Mouse (Mus musculus): ENCODE measurements around the gene Dpp6. TPM values are rescaled to one million over a fixed set of nuclear protein-coding genes. Genes with fewer than 3 reads are reported as not detected.

The Dpp6 gene
- polyA plus RNA-seq, 1 experiment from 2014 or later: 7.1 TPM

DNA sequence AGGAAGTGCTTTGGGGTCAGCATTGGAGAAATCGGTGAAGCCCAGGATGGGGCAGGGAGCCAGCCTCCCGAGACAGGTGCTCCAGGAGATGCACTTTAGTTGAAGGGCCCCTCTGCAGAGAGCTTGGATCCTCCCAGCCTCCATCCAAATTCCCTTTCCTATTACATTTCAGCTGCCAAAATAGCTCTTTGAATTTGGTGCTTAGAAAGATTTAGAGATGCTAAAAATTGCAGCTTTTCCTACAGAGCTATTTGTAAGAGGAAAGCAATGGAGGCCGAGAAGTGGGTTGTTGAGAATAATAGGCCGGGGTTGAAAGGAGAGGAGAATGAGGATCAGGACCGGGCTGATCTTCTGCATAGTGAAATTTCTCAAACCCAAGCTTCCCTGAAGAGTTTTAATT, 107.5 kb downstream of the Dpp6 start:
- 84% methylated on average over 5 of the region's 5 CpGs for WGBS
- no peak overlapping the region for H3K4me2 ChIP-seq (ENCODE audit: low read depth, low read length, severe bottlenecking)
- no peaks in the 10 kb centered on the region for H3K36me3 ChIP-seq (ENCODE audit: control insufficient read depth, insufficient read depth, low read length)
- no peaks in the 10 kb centered on the region for H3K4me1 ChIP-seq (replicated peaks; ENCODE audit: control insufficient read depth, insufficient read depth, low read length)
- no peaks in the 10 kb centered on the region for H3K9me3 ChIP-seq (ENCODE audit: control insufficient read depth, low read length)
- H3K27me3 ChIP-seq (ENCODE audit: control insufficient read depth, insufficient read depth, low read length): no peaks in the 10 kb centered on the region
- ATAC-seq (replicated peaks; ENCODE audit: low FRiP score) (no peak), DNase-seq (ENCODE audit: low spot score) (no peak)
- H3K27ac ChIP-seq (ENCODE audit: low read depth, low read length): no peak overlapping the region
- H3K4me3 ChIP-seq (ENCODE audit: low read depth, low read length): no peak overlapping the region
- no peak overlapping the region for H3K9ac ChIP-seq (ENCODE audit: low read length)

DNA sequence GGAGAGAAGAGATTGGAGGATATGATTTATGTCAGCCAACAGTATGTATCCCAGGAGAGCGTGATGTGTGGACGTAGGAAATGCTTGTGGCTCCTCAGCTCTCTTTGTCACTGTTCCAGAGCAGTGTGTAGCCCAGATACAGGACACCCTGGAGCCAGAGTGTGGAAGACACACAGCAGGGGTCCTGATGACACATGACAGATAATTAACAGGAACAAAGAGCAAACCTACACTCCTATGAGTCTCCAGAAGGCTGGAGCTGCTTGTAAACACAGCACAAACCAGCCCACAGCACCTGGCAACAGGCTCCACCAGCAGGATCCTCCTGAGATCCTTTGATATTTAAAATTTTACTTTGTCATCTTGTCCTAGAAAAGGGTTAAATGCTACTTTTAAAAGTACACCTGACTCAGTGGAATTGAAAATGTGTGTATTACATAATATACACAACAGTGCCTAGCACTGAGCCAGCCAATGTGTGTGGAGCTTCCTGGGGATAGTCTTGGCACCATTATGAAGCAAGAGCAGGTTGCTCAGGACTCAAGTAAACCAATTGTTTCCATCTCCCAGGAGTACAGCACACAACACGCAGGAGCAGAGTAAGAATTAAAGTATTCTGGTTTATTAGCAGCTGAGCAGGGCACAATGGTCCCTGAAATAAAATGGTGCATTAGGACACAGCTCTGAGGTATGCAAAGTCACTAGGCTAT, 115.6 kb downstream of the Dpp6 start:
- no peak overlapping the region for H3K9ac ChIP-seq (ENCODE audit: low read length)
- 58% methylated on average over 3 of the region's 3 CpGs for WGBS
- no peak overlapping the region for H3K27ac ChIP-seq (ENCODE audit: low read depth, low read length)
- DNase-seq (ENCODE audit: low spot score): no peak
- no peaks in the 10 kb centered on the region for H3K4me1 ChIP-seq (replicated peaks; ENCODE audit: control insufficient read depth, insufficient read depth, low read length)
- ATAC-seq (replicated peaks; ENCODE audit: low FRiP score): no peak
- H3K4me2 ChIP-seq (ENCODE audit: low read depth, low read length, severe bottlenecking): no peak overlapping the region
- H3K9me3 ChIP-seq (ENCODE audit: control insufficient read depth, low read length): no peaks in the 10 kb centered on the region
- H3K27me3 ChIP-seq (ENCODE audit: control insufficient read depth, insufficient read depth, low read length): no peaks in the 10 kb centered on the region
- H3K36me3 ChIP-seq (ENCODE audit: control insufficient read depth, insufficient read depth, low read length): no peaks in the 10 kb centered on the region
- H3K4me3 ChIP-seq (ENCODE audit: low read depth, low read length): no peak overlapping the region

DNA sequence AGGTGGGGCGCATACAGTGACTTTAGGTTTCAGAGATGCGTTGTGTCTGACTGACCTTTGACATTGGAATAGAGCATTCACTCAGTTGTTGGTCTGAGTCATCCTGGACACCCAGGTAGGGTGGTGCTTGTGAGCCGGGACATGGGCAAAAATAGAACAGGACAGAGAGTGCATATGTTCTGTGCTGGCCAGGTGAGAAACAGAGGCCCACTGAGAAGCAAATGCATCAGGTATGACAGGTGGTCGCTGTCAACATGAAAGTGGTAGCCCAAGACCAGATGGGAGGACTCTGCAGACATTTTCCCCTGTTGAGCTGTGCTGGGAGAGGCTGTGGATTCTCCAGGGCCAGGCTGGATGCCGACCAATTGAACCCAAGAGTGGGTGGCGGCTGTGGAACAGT, 117.9 kb downstream of the Dpp6 start:
- ATAC-seq (replicated peaks; ENCODE audit: low FRiP score) (no peak), DNase-seq (ENCODE audit: low spot score) (no peak)
- Histone ChIP-seq H3K4me2 (ENCODE audit: low read depth, low read length, severe bottlenecking) (no peak overlapping the region), H3K36me3 (ENCODE audit: control insufficient read depth, insufficient read depth, low read length) (no peaks in the 10 kb centered on the region), H3K4me1 (replicated peaks; ENCODE audit: control insufficient read depth, insufficient read depth, low read length) (no peaks in the 10 kb centered on the region), H3K9me3 (ENCODE audit: control insufficient read depth, low read length) (no peaks in the 10 kb centered on the region), H3K4me3 (ENCODE audit: low read depth, low read length) (no peak overlapping the region), H3K27me3 (ENCODE audit: control insufficient read depth, insufficient read depth, low read length) (no peaks in the 10 kb centered on the region), H3K9ac (ENCODE audit: low read length) (no peak overlapping the region), H3K27ac (ENCODE audit: low read depth, low read length) (no peak overlapping the region)
- 89% methylated on average over 6 of the region's 6 CpGs for WGBS

DNA sequence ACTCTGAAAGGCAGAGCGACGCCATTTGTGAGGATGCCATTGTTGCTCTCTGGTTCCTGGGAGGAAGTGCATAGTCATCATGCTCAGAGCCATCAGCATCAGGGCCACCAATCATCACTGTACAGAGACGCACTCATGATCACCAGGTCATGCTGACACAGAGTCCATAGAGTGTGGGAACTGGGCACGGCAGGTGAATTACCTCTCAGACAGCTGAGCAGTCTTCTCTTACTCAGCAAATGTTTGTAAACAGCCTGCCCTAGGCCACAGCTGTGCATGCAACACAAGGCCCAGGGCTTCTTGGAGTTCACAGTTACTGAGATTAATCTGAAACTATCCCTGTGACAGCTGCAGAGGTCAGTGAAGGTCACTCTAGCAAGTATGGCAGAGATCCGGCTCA, 124.5 kb downstream of the Dpp6 start:
- no peak overlapping the region for H3K27ac ChIP-seq (ENCODE audit: low read depth, low read length)
- no peak for ATAC-seq (replicated peaks; ENCODE audit: low FRiP score)
- no peaks in the 10 kb centered on the region for H3K9me3 ChIP-seq (ENCODE audit: control insufficient read depth, low read length)
- H3K9ac ChIP-seq (ENCODE audit: low read length): no peak overlapping the region
- H3K4me3 ChIP-seq (ENCODE audit: low read depth, low read length): no peak overlapping the region
- no peak overlapping the region for H3K4me2 ChIP-seq (ENCODE audit: low read depth, low read length, severe bottlenecking)
- no peaks in the 10 kb centered on the region for H3K36me3 ChIP-seq (ENCODE audit: control insufficient read depth, insufficient read depth, low read length)
- 82% methylated on average over 5 of the region's 5 CpGs for WGBS
- DNase-seq (ENCODE audit: low spot score): no peak
- H3K4me1 ChIP-seq (replicated peaks; ENCODE audit: control insufficient read depth, insufficient read depth, low read length): no peaks in the 10 kb centered on the region
- H3K27me3 ChIP-seq (ENCODE audit: control insufficient read depth, insufficient read depth, low read length): no peaks in the 10 kb centered on the region

DNA sequence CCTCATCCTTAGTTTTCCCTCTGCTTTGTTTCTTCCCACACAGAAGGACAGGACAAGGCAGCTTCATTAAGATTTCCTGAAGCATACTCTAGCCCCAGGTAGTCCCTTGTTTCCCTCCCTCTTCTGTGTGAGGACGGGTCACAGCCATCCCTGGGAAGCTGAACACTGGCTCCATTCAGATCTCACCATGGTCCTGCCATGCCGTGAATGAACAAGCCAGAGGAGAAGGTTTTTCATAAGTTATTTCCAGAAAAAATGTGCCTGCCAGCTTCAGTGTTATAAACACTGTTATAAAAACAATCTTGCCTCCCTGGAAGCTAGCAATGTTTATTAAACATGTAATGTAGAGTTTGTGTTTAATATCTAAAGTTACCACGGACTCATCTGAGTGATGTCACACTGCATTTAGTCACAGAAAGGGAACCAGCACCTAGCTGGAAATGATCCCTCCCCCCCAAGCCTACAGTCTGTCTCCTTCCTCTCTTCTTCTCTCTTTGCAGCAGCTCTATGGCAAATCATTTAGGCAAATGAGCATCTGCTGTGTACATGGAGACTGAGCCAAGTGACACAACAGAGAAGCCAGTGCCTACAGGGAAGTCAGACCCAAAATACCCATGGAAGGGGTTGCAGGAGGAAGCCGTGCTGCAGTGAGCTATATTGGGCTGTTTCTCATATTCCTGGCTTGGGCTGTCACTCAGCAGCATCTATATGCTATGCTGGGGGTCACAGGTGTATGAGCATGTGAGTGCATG, 128.3 kb downstream of the Dpp6 start:
- H3K4me2 ChIP-seq (ENCODE audit: low read depth, low read length, severe bottlenecking): no peak overlapping the region
- no peaks in the 10 kb centered on the region for H3K4me1 ChIP-seq (replicated peaks; ENCODE audit: control insufficient read depth, insufficient read depth, low read length)
- H3K27me3 ChIP-seq (ENCODE audit: control insufficient read depth, insufficient read depth, low read length): no peaks in the 10 kb centered on the region
- H3K9ac ChIP-seq (ENCODE audit: low read length): no peak overlapping the region
- 70% methylated on average over 4 of the region's 4 CpGs for WGBS
- ATAC-seq (replicated peaks; ENCODE audit: low FRiP score) (no peak), DNase-seq (ENCODE audit: low spot score) (no peak)
- no peak overlapping the region for H3K4me3 ChIP-seq (ENCODE audit: low read depth, low read length)
- no peak overlapping the region for H3K27ac ChIP-seq (ENCODE audit: low read depth, low read length)
- no peaks in the 10 kb centered on the region for H3K9me3 ChIP-seq (ENCODE audit: control insufficient read depth, low read length)
- H3K36me3 ChIP-seq (ENCODE audit: control insufficient read depth, insufficient read depth, low read length): no peaks in the 10 kb centered on the region

DNA sequence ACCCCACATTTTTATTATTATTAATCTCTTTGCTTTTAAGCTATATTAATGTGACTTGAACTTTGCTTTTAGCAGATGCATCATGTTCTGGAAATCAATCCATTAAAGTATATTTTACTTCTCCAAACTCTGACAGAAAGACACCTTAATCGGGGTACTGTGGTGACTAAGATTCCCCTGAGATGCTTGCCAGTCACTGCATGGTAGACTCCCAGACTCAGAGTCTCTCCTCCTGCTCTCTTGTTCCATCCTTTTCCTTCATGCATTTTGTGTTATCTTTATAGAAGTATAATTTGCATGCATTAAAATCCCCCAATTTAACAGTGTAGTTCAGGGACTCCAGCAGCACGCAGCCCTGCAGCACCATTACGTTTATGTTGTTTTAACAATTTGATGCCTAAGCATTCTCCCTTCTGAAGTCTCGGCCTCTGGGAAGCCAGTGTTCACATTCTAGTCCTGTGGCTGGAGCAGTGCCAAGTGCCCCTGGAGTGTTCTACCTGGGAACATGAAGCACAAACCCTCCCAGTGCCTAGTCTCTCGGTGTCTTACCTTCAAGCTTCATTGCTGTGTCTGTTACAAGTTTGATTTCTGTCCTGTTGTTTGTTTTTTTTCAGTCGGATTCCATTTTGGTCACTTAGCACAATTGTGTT, 153.1 kb downstream of the Dpp6 start:
- Histone ChIP-seq H3K4me1 (replicated peaks; ENCODE audit: control insufficient read depth, insufficient read depth, low read length) (no peaks in the 10 kb centered on the region), H3K27me3 (ENCODE audit: control insufficient read depth, insufficient read depth, low read length) (no peaks in the 10 kb centered on the region), H3K9me3 (ENCODE audit: control insufficient read depth, low read length) (no peaks in the 10 kb centered on the region), H3K9ac (ENCODE audit: low read length) (no peak overlapping the region), H3K4me2 (ENCODE audit: low read depth, low read length, severe bottlenecking) (no peak overlapping the region), H3K4me3 (ENCODE audit: low read depth, low read length) (no peak overlapping the region), H3K36me3 (ENCODE audit: control insufficient read depth, insufficient read depth, low read length) (no peaks in the 10 kb centered on the region), H3K27ac (ENCODE audit: low read depth, low read length) (no peak overlapping the region)
- DNase-seq (ENCODE audit: low spot score) (no peak), ATAC-seq (replicated peaks; ENCODE audit: low FRiP score) (no peak)
- WGBS: 78% methylated on average over 6 of the region's 6 CpGs

DNA sequence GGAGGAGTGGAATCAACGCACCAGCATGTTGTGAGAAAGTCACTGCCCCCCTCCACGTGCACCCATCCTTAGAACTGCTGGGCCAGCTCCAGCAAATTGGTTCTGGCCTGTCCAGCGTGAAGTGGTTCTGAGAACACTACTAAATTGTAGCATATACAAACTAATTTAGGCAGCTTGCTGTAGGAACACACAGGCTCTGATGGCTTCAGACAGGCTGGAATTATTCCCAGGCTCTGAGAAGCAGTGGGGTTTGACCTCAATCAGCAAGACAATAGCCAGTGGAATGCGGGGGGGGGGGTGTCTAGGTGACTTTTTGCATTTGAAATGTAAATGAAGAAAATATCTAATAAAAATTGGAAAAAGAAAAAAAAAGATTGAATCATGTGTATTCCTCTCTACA, 156.2 kb downstream of the Dpp6 start:
- ATAC-seq (replicated peaks; ENCODE audit: low FRiP score) (no peak), DNase-seq (ENCODE audit: low spot score) (no peak)
- Histone ChIP-seq H3K4me2 (ENCODE audit: low read depth, low read length, severe bottlenecking) (no peak overlapping the region), H3K9ac (ENCODE audit: low read length) (no peak overlapping the region), H3K4me3 (ENCODE audit: low read depth, low read length) (no peak overlapping the region), H3K9me3 (ENCODE audit: control insufficient read depth, low read length) (no peaks in the 10 kb centered on the region), H3K27ac (ENCODE audit: low read depth, low read length) (no peak overlapping the region), H3K4me1 (replicated peaks; ENCODE audit: control insufficient read depth, insufficient read depth, low read length) (no peaks in the 10 kb centered on the region), H3K36me3 (ENCODE audit: control insufficient read depth, insufficient read depth, low read length) (no peaks in the 10 kb centered on the region), H3K27me3 (ENCODE audit: control insufficient read depth, insufficient read depth, low read length) (no peaks in the 10 kb centered on the region)
- 14% methylated on average over 4 of the region's 4 CpGs for WGBS

DNA sequence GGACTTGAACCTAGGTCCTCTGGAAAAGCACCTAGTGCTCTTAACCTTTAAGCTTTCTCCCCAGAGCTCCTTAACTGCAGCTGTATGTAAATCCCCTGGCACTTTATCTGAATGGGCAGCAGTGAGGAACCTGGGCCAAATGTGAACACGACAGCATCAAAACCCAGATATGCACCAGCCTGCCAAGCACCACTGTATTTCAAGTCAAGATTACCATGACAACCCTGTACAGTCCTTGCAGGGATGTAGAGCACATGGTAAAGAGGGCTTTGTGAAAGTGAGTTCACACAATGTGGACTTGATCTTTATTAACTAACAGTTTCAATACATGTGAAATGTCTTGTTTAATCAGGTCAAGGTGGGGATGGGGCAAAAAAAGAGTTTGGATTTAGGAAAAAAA, 162.3 kb downstream of the Dpp6 start:
- no peak for DNase-seq (ENCODE audit: low spot score)
- 69% methylated on average over 1 of the region's 1 CpGs for WGBS
- H3K9me3 ChIP-seq (ENCODE audit: control insufficient read depth, low read length): no peaks in the 10 kb centered on the region
- no peaks in the 10 kb centered on the region for H3K27me3 ChIP-seq (ENCODE audit: control insufficient read depth, insufficient read depth, low read length)
- no peaks in the 10 kb centered on the region for H3K36me3 ChIP-seq (ENCODE audit: control insufficient read depth, insufficient read depth, low read length)
- no peak overlapping the region for H3K27ac ChIP-seq (ENCODE audit: low read depth, low read length)
- H3K9ac ChIP-seq (ENCODE audit: low read length): no peak overlapping the region
- no peaks in the 10 kb centered on the region for H3K4me1 ChIP-seq (replicated peaks; ENCODE audit: control insufficient read depth, insufficient read depth, low read length)
- H3K4me3 ChIP-seq (ENCODE audit: low read depth, low read length): no peak overlapping the region
- no peak overlapping the region for H3K4me2 ChIP-seq (ENCODE audit: low read depth, low read length, severe bottlenecking)
- ATAC-seq (replicated peaks; ENCODE audit: low FRiP score): no peak

All from forebrain, embryonic 11.5 days (tissue).